Mouse (Mus musculus): ENCODE results near the gene Sox5. TPM values are rescaled to one million over a fixed set of nuclear protein-coding genes. Genes with fewer than 3 reads are reported as not detected.

Sox5 gene
- polyA plus RNA-seq, 1 experiment from 2014 or later: 14.1 TPM

DNA sequence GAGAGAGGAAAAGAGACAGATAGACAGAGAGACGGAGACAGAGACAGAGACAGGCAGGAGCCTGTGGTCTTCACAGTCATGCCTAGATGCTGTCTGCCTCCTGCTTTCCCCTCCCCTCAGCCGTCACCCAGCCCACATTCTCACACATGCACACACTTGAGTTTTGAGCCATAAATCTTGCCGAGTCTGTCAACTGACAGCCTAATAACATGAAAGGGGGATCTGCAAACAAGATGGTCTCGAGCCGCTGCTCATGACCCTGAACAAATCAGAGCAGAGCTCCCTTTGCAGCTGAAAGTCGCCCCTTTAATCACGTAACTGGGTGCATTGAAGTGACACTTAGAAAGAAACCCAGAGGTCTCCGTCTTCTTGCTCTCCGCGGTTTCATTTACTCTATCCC is 383.7 kb downstream of the Sox5 start:
- Histone ChIP-seq H3K9me3 (replicated peaks) (no peaks in the 10 kb centered on the region), H3K4me1 (peaks cover 11% of the 10 kb centered on the region), H3K4me3 (replicated peaks) (0 out of 2 replicates have a peak overlapping the region, but pooled peaks have one; percentile 15), H3K27ac (no peak overlapping the region), H3K36me3 (no peaks in the 10 kb centered on the region), H3K9ac (no peak overlapping the region), H3K27me3 (no peaks in the 10 kb centered on the region), H3K4me2 (peak overlapping the region; percentile 42)
- ATAC-seq (replicated peaks; ENCODE audit: low FRiP score): peak; percentile 84
- WGBS: 15% methylated on average over 10 of the region's 10 CpGs

DNA sequence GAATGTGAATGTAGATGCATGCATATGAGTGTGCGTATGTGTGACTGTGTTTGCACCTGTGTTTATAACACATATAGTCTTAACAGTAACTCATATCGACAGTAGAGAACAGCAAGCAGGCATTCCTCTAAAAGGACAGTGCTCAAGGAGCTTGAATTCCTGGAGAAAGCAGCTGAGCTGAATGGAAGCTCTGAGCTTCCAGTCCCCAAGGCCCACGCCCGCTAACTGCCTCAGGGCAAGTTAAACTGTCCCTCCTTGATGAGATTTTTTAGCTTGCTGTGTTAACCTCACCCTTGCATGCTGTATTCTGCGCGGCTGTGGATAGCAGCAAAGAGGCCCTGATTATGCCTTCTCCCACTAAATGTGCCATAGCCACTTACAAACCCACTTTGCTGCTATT is 388.6 kb downstream of the Sox5 start:
- no peak overlapping the region for H3K27ac ChIP-seq
- H3K4me1 ChIP-seq: peaks cover 7% of the 10 kb centered on the region
- no peak overlapping the region for H3K9ac ChIP-seq
- no peaks in the 10 kb centered on the region for H3K36me3 ChIP-seq
- H3K27me3 ChIP-seq: no peaks in the 10 kb centered on the region
- H3K9me3 ChIP-seq (replicated peaks): no peaks in the 10 kb centered on the region
- no peak overlapping the region for H3K4me3 ChIP-seq (replicated peaks)
- H3K4me2 ChIP-seq: no peak overlapping the region
- WGBS: 82% methylated on average over 6 of the region's 6 CpGs
- ATAC-seq (replicated peaks; ENCODE audit: low FRiP score): no peak

DNA sequence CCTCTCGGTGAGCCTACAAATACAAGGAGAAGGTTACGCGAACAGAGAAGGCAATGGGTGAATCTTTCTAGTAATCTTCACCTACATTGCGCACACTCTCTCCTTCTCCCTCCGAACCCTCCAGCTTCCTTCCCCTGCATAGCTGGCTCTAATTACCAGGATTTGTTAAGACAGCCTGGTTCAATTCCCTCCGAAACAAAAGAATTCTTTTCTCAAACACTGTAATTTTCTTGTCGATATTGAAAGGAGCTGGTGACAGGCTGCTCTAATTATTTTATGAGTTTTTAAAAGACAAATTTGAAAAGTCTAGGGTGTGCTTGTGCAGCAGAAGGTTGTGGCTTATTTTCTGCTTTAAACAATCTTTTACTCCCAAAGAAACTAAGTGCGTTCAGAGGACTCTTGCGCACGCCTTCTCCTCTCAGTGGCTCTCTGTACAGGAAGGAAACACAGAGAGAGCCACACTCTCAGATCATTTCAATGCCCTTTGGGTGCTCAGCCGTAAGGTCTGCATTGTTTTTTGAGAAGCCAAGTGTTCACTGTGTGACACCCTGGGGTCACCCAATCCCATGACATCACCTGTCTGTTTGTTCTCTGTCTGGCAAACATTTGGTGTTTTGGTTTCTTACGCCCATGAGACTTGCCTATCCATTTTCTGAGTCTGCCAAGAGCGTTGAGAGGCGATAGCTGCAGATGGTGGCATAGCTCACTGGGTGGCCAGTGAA is 392.3 kb downstream of the Sox5 start:
- Histone ChIP-seq H3K4me2 (no peak overlapping the region), H3K4me3 (replicated peaks) (no peak overlapping the region), H3K9me3 (replicated peaks) (no peaks in the 10 kb centered on the region), H3K9ac (no peak overlapping the region), H3K27ac (no peak overlapping the region), H3K27me3 (no peaks in the 10 kb centered on the region), H3K36me3 (no peaks in the 10 kb centered on the region), H3K4me1 (no peaks in the 10 kb centered on the region)
- WGBS: 86% methylated on average over 14 of the region's 14 CpGs
- no peak for ATAC-seq (replicated peaks; ENCODE audit: low FRiP score)

- H3K36me3 ChIP-seq: no peaks in the 10 kb centered on the region
- H3K27ac ChIP-seq: no peak overlapping the region
- no peak for ATAC-seq (replicated peaks; ENCODE audit: low FRiP score)
- no peak overlapping the region for H3K4me3 ChIP-seq (replicated peaks)
- no peaks in the 10 kb centered on the region for H3K9me3 ChIP-seq (replicated peaks)
- WGBS: 80% methylated on average over 17 of the region's 17 CpGs
- H3K4me2 ChIP-seq: no peak overlapping the region
- H3K9ac ChIP-seq: no peak overlapping the region
- H3K4me1 ChIP-seq: no peaks in the 10 kb centered on the region
- H3K27me3 ChIP-seq: no peaks in the 10 kb centered on the region
These were observed 394.1 kb downstream of the Sox5 start for GRCm38 (mm10) chr6:144387539-144388255.

GRCm38 (mm10) chr6:144380641-144381040 is 401.1 kb downstream of the Sox5 start:
- H3K27me3 ChIP-seq: no peaks in the 10 kb centered on the region
- no peaks in the 10 kb centered on the region for H3K9me3 ChIP-seq (replicated peaks)
- H3K36me3 ChIP-seq: no peaks in the 10 kb centered on the region
- no peaks in the 10 kb centered on the region for H3K4me1 ChIP-seq
- no peak for ATAC-seq (replicated peaks; ENCODE audit: low FRiP score)
- H3K4me2 ChIP-seq: no peak overlapping the region
- H3K27ac ChIP-seq: no peak overlapping the region
- WGBS: 77% methylated on average over 6 of the region's 6 CpGs
- no peak overlapping the region for H3K4me3 ChIP-seq (replicated peaks)
- H3K9ac ChIP-seq: no peak overlapping the region

- H3K36me3 ChIP-seq: no peaks in the 10 kb centered on the region
- H3K4me1 ChIP-seq: no peaks in the 10 kb centered on the region
- ATAC-seq (replicated peaks; ENCODE audit: low FRiP score): no peak
- H3K4me3 ChIP-seq (replicated peaks): no peak overlapping the region
- no peaks in the 10 kb centered on the region for H3K9me3 ChIP-seq (replicated peaks)
- no peaks in the 10 kb centered on the region for H3K27me3 ChIP-seq
- WGBS: 79% methylated on average over 15 of the region's 15 CpGs
- H3K9ac ChIP-seq: no peak overlapping the region
- no peak overlapping the region for H3K4me2 ChIP-seq
- no peak overlapping the region for H3K27ac ChIP-seq
These were observed 401.6 kb downstream of the Sox5 start for GRCm38 (mm10) chr6:144380171-144380570.

DNA sequence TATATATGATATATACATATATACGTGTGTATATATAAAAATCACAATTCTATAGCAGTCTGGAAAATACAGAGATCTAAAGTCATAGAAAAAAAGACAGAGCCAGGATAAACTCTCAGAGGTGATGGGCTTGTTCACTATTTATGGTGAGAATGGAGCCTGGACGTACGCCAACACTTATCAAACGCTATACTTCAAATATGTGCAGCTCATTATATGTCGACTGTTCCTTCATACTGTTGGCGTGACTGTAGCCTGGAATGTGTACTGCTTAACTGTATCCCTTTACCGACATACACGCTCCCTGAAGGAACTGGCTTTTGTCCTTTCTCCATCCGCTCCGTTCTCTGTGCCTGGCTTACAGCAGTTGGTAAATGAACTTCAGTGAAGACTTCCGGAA is 407.0 kb downstream of the Sox5 start:
- no peak for ATAC-seq (replicated peaks; ENCODE audit: low FRiP score)
- Histone ChIP-seq H3K4me3 (replicated peaks) (no peak overlapping the region), H3K27me3 (no peaks in the 10 kb centered on the region), H3K36me3 (no peaks in the 10 kb centered on the region), H3K4me2 (no peak overlapping the region), H3K9ac (no peak overlapping the region), H3K27ac (no peak overlapping the region), H3K4me1 (no peaks in the 10 kb centered on the region), H3K9me3 (replicated peaks) (no peaks in the 10 kb centered on the region)
- WGBS: 88% methylated on average over 11 of the region's 11 CpGs

- Histone ChIP-seq H3K4me3 (replicated peaks) (no peak overlapping the region), H3K9me3 (replicated peaks) (no peaks in the 10 kb centered on the region), H3K27ac (no peak overlapping the region), H3K36me3 (no peaks in the 10 kb centered on the region), H3K9ac (no peak overlapping the region), H3K4me1 (no peaks in the 10 kb centered on the region), H3K4me2 (no peak overlapping the region), H3K27me3 (no peaks in the 10 kb centered on the region)
- WGBS: 63% methylated on average over 10 of the region's 10 CpGs
- peak; percentile 62 for ATAC-seq (replicated peaks; ENCODE audit: low FRiP score)
These were observed 411.1 kb downstream of the Sox5 start for GRCm38 (mm10) chr6:144370699-144371098.

GRCm38 (mm10) chr6:144367626-144368077 is 414.1 kb downstream of the Sox5 start:
- Histone ChIP-seq H3K9me3 (replicated peaks) (no peaks in the 10 kb centered on the region), H3K9ac (no peak overlapping the region), H3K4me2 (no peak overlapping the region), H3K4me3 (replicated peaks) (no peak overlapping the region), H3K27ac (no peak overlapping the region), H3K36me3 (no peaks in the 10 kb centered on the region), H3K4me1 (no peaks in the 10 kb centered on the region), H3K27me3 (no peaks in the 10 kb centered on the region)
- WGBS: 82% methylated on average over 11 of the region's 11 CpGs
- ATAC-seq (replicated peaks; ENCODE audit: low FRiP score): no peak

- H3K4me1 ChIP-seq: peaks cover 14% of the 10 kb centered on the region
- 16% methylated on average over 5 of the region's 5 CpGs for WGBS
- ATAC-seq (replicated peaks; ENCODE audit: low FRiP score): peak; percentile 66; the same call in 1 of the 2 replicates
- no peak overlapping the region for H3K4me2 ChIP-seq
- H3K9ac ChIP-seq: no peak overlapping the region
- H3K36me3 ChIP-seq: no peaks in the 10 kb centered on the region
- H3K4me3 ChIP-seq (replicated peaks): no peak overlapping the region
- no peaks in the 10 kb centered on the region for H3K9me3 ChIP-seq (replicated peaks)
- H3K27me3 ChIP-seq: no peaks in the 10 kb centered on the region
- H3K27ac ChIP-seq: no peak overlapping the region
These were observed 420.3 kb downstream of the Sox5 start for GRCm38 (mm10) chr6:144361267-144362038.

DNA sequence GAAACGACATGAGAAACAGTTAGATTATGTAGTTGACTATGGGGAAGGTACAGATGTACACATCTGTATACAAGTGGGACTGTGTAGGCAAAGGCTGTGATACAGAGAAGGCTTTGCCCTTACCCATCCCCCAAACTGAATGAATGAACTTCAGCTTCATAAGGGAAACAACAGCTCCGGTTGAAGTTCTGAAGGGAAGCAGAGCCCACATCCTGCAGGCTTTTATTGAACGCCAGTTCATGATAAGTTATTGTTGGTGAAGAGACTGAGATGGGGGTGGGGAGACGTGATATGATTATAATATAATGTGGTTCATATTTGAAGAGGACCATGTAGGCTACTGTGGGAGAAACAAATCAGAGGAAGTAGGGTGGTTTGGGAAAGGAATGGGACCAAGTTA is 424.7 kb downstream of the Sox5 start:
- peaks cover 14% of the 10 kb centered on the region for H3K4me1 ChIP-seq
- H3K9me3 ChIP-seq (replicated peaks): no peaks in the 10 kb centered on the region
- no peaks in the 10 kb centered on the region for H3K36me3 ChIP-seq
- no peak overlapping the region for H3K9ac ChIP-seq
- 83% methylated on average over 4 of the region's 4 CpGs for WGBS
- no peak for ATAC-seq (replicated peaks; ENCODE audit: low FRiP score)
- no peak overlapping the region for H3K4me2 ChIP-seq
- no peak overlapping the region for H3K27ac ChIP-seq
- H3K4me3 ChIP-seq (replicated peaks): no peak overlapping the region
- H3K27me3 ChIP-seq: no peaks in the 10 kb centered on the region

DNA sequence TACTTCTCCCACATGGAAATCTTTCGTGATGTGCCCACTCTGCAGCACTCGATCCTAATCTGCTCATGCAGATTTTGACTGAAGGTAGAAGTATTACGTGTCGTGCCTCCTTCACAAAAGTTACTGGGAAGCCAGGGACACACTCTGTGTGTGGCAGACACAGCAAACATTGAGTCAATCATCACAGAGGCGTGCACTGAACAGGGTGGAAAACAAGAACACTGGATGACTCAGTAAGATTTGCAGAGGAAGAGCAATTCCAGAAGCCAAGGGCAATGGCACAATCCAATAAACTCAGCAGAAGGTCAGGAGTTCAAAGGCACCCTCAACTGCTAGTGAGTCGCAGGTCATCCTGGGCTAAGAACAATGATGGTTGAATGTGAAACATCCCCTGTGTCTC is 430.7 kb downstream of the Sox5 start:
- H3K4me3 ChIP-seq (replicated peaks): no peak overlapping the region

More for the DNA sequence above, 430.7 kb downstream of the Sox5 start:
- no peak for ATAC-seq (replicated peaks; ENCODE audit: low FRiP score)
- Histone ChIP-seq H3K4me1 (no peaks in the 10 kb centered on the region), H3K9ac (no peak overlapping the region), H3K4me2 (no peak overlapping the region), H3K36me3 (no peaks in the 10 kb centered on the region), H3K9me3 (replicated peaks) (no peaks in the 10 kb centered on the region), H3K27ac (no peak overlapping the region), H3K27me3 (no peaks in the 10 kb centered on the region)
- 85% methylated on average over 6 of the region's 6 CpGs for WGBS

All from kidney, embryonic 15.5 days (tissue).